Mouse (Mus musculus) erythroblast, embryonic 14.5 days (primary cell): ENCODE results near the gene Lcn5.

Source experiments
- GATA1 ChIP-seq: IDR thresholded peaks from 2 replicates; pipeline ENCODE4 v1.6.1; 2012; ENCODE audit warnings: low read length, inconsistent platforms, mixed read lengths
- TAL1 ChIP-seq: IDR thresholded peaks from 3 replicates; pipeline ENCODE4 v1.6.1; 2012; ENCODE audit warnings: low read length, inconsistent platforms, mixed read lengths

- TF ChIP-seq GATA1 (no peak), TAL1 (no peak)
Observed at GRCm38 (mm10) chr2:25657246-25657645, 506 bp upstream of the Lcn5 start.
